Mouse (Mus musculus) bone marrow, adult 2 months (tissue): ENCODE results near the gene Gpc6.

ENCODE experiments used
- CTCF ChIP-seq: fragments of 200-500 bp; IDR thresholded peaks from 2 replicates; pipeline ENCODE4 v1.5.1; 2011; ENCODE audit warnings: low read length, control low read depth; ENCODE audit not compliant: control insufficient read depth, insufficient read depth
- POLR2A ChIP-seq: fragments of 200-500 bp; IDR thresholded peaks from 2 replicates; pipeline ENCODE4 v1.6.1; 2011; ENCODE audit warnings: low read depth, mild to moderate bottlenecking, control low read depth, low read length, borderline replicate concordance; ENCODE audit not compliant: control insufficient read depth

GRCm38 (mm10) chr14:117520706-117521105 lies 595.6 kb downstream of the Gpc6 start:
- TF ChIP-seq CTCF (no peak), POLR2A (no peak)
